Mouse (Mus musculus): ENCODE measurements around the gene Olfr263.

The Olfr263 gene

GRCm38 (mm10) chr13:21169657-21170430, 40.4 kb downstream of the Olfr263 start:
- DNase-seq (ENCODE audit: low read depth, low spot score) = peak; percentile 86

- DNase-seq (ENCODE audit: low read depth, low spot score) = no peak
These were observed 41.2 kb downstream of the Olfr263 start for GRCm38 (mm10) chr13:21170431-21171155.

GRCm38 (mm10) chr13:21171156-21171530, 41.7 kb downstream of the Olfr263 start:
- DNase-seq (ENCODE audit: low read depth, low spot score) = no peak

- DNase-seq (ENCODE audit: low read depth, low spot score) = no peak
These were observed 42.2 kb downstream of the Olfr263 start for GRCm38 (mm10) chr13:21171600-21172150.

GRCm38 (mm10) chr13:21172241-21173027, 43.0 kb downstream of the Olfr263 start:
- DNase-seq (ENCODE audit: low read depth, low spot score) = peak; percentile 84

- peak; percentile 86 for DNase-seq (ENCODE audit: low read depth, low spot score)
These were observed 43.6 kb downstream of the Olfr263 start for GRCm38 (mm10) chr13:21173072-21173471.

- DNase-seq (ENCODE audit: low read depth, low spot score) = no peak
These were observed 47.3 kb downstream of the Olfr263 start for GRCm38 (mm10) chr13:21176733-21177132.

- DNase-seq (ENCODE audit: low read depth, low spot score) = no peak
These were observed 48.2 kb downstream of the Olfr263 start for GRCm38 (mm10) chr13:21177657-21178056.

- DNase-seq (ENCODE audit: low read depth, low spot score) = no peak
These were observed 48.9 kb downstream of the Olfr263 start for GRCm38 (mm10) chr13:21178364-21178763.

- no peak for DNase-seq (ENCODE audit: low read depth, low spot score)
These were observed 49.9 kb downstream of the Olfr263 start, which contains the start of gene Trim27 for GRCm38 (mm10) chr13:21179367-21179723. Trim27 (plus strand) TSS chr13:21179445.

- DNase-seq (ENCODE audit: low read depth, low spot score) = peak; percentile 82
These were observed 50.5 kb downstream of the Olfr263 start for GRCm38 (mm10) chr13:21179724-21180550.

- no peak for DNase-seq (ENCODE audit: low read depth, low spot score)
These were observed 51.4 kb downstream of the Olfr263 start for GRCm38 (mm10) chr13:21180551-21181530.

- DNase-seq (ENCODE audit: low read depth, low spot score) = no peak
These were observed 52.6 kb downstream of the Olfr263 start for GRCm38 (mm10) chr13:21181996-21182395.

- DNase-seq (ENCODE audit: low read depth, low spot score) = no peak
These were observed 53.6 kb downstream of the Olfr263 start for GRCm38 (mm10) chr13:21183066-21183465.

GRCm38 (mm10) chr13:21183661-21184060, 54.2 kb downstream of the Olfr263 start:
- DNase-seq (ENCODE audit: low read depth, low spot score) = no peak

- no peak for DNase-seq (ENCODE audit: low read depth, low spot score)
These were observed 56.1 kb downstream of the Olfr263 start for GRCm38 (mm10) chr13:21185521-21185920.
